In genomic region chr10:8531651-8532050, GRCm38 (mm10) we compare ENCODE assay signal across 28 mouse cellular contexts.
"Had no signal": no experiment of that assay in that cellular context is flagged by ENCODE, and none has a peak within 500 bp of the region (broad histone marks: within the 10 kb centered on the region; RNA-seq: fewer than 3 reads in every experiment).

No protein-coding gene starts in this region.

- H3K9ac ChIP-seq: heart, embryonic 13.5 days; heart, embryonic 15.5 days; hindbrain, embryonic 12.5 days; hindbrain, embryonic 14.5 days; intestine, embryonic 15.5 days; limb, embryonic 12.5 days; liver, embryonic 13.5 days had no signal

- DNase-seq: gastrocnemius, adult 2 months; gastrocnemius, postnatal 10 days; gastrocnemius, postnatal 25 days; heart, postnatal 10 days; heart, postnatal 4 days; kidney, adult 18-20 months; kidney, adult 8-10 months; kidney, postnatal 10 days; kidney, postnatal 25 days; kidney, postnatal 4 days; layer of hippocampus, adult 9-11 months; layer of hippocampus, postnatal 36 days; liver; liver, embryonic 13.5 days had no signal

- H3K27ac ChIP-seq: gastrocnemius, adult 2 months; heart, embryonic 13.5 days; heart, embryonic 15.5 days; hindbrain, embryonic 10.5 days; hindbrain, embryonic 12.5 days; hindbrain, embryonic 14.5 days; intestine, embryonic 15.5 days; left cerebral cortex, adult 2 months; limb, embryonic 12.5 days; liver, embryonic 13.5 days had no signal

- H3K4me3 ChIP-seq: gastrocnemius, adult 2 months; heart, embryonic 13.5 days; heart, embryonic 15.5 days; hindbrain, embryonic 10.5 days; hindbrain, embryonic 12.5 days; intestine, embryonic 15.5 days; left cerebral cortex, adult 2 months; limb, embryonic 12.5 days; liver, embryonic 13.5 days had no signal

- H3K4me2 ChIP-seq: heart, embryonic 11.5 days; heart, embryonic 13.5 days; heart, embryonic 15.5 days; hindbrain, embryonic 12.5 days; hindbrain, embryonic 14.5 days; intestine, embryonic 15.5 days; limb, embryonic 12.5 days; liver, embryonic 11.5 days; liver, embryonic 13.5 days had no signal

- H3K36me3 ChIP-seq: heart, embryonic 13.5 days; heart, embryonic 15.5 days; hindbrain, embryonic 10.5 days; hindbrain, embryonic 12.5 days; intestine, embryonic 15.5 days; limb, embryonic 12.5 days; liver, embryonic 13.5 days had no signal

- ATAC-seq: forebrain, embryonic 16.5 days; hindbrain, embryonic 16.5 days; inflammation-experienced regulatory T-cells, adult 6 months; intestine, embryonic 15.5 days; intestine, postnatal 0 days had no signal

- H3K4me1 ChIP-seq: hindbrain, embryonic 10.5 days; hindbrain, embryonic 12.5 days; intestine, embryonic 15.5 days; limb, embryonic 12.5 days; liver, embryonic 13.5 days had no signal

- H3K9me3 ChIP-seq: heart, embryonic 13.5 days; heart, embryonic 15.5 days; hindbrain, embryonic 10.5 days; hindbrain, embryonic 12.5 days; intestine, embryonic 15.5 days; limb, embryonic 12.5 days; liver, embryonic 13.5 days had no signal

- H3K27me3 ChIP-seq: heart, embryonic 13.5 days; heart, embryonic 15.5 days; hindbrain, embryonic 12.5 days; intestine, embryonic 15.5 days; limb, embryonic 12.5 days; liver, embryonic 13.5 days had no signal
